Mouse (Mus musculus): ENCODE data around the gene Ppard.
A peak's percentile ranks its signal among the peaks of the same experiment; 100 is the strongest.

Ppard gene

GRCm38 (mm10) chr17:28335267-28335666 lies 102.8 kb downstream of the Ppard start:
- no peak for DNase-seq (ENCODE audit: low read depth, low spot score)

GRCm38 (mm10) chr17:28337547-28337946 lies 105.0 kb downstream of the Ppard start:
- no peak for DNase-seq (ENCODE audit: low read depth, low spot score)

GRCm38 (mm10) chr17:28340578-28340977 lies 108.1 kb downstream of the Ppard start:
- DNase-seq (ENCODE audit: low read depth, low spot score), result no peak

- peak; percentile 51 for DNase-seq (ENCODE audit: low read depth, low spot score)
These were observed 108.6 kb downstream of the Ppard start for GRCm38 (mm10) chr17:28341091-28341490.

DNA sequence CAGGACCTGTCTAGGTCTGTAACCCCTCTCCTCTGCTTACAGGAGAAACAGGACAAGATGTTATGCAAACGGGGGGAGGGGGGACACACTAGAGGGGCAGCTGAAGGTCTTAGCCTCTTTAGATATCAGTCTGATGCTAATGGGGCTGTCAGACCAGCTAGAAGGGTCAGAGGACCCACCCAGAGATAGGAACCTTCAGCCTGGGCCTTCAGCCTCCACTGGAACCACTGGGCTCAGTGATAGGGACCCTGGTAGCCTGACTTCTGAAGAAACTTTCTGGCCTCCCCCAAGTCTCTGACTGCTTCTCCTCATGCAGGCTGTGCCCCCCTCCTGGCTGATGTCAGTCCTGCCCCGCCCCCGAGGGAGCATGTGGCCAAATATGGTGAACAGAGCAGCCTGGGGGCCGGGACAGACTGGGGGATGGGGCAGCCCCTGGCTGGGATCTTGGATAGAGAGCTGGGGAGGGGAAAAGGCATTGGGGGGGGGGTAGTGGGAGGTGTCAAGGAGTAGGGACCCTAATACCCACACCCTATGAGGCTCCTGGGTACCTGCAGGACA lies 111.6 kb downstream of the Ppard start:
- no peak for DNase-seq (ENCODE audit: low read depth, low spot score)

- no peak for DNase-seq (ENCODE audit: low read depth, low spot score)
These were observed 112.2 kb downstream of the Ppard start for GRCm38 (mm10) chr17:28344670-28345069.

GRCm38 (mm10) chr17:28345271-28345721 lies 112.8 kb downstream of the Ppard start:
- no peak for DNase-seq (ENCODE audit: low read depth, low spot score)

- DNase-seq (ENCODE audit: low read depth, low spot score), result no peak
These were observed 113.4 kb downstream of the Ppard start for GRCm38 (mm10) chr17:28345882-28346281.

DNA sequence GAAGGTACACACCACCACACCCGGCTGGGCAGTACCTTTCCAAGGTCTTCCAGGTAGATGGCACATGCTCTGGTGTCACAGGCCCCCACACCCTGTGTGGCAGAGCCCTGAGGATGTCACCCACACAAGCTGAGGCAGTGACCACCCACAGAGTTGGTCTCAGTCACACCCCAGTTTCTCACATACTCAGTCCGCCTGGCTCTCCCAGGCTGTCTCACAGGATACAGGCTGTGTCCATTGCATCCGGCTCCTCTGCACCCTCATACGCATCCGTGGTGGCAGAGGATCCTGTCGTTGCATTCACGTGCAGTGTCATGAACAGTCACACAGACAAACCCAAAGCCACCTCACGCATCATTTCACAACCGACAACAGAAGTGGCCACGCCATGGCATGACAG lies 114.8 kb downstream of the Ppard start:
- no peak for DNase-seq (ENCODE audit: low read depth, low spot score)

DNA sequence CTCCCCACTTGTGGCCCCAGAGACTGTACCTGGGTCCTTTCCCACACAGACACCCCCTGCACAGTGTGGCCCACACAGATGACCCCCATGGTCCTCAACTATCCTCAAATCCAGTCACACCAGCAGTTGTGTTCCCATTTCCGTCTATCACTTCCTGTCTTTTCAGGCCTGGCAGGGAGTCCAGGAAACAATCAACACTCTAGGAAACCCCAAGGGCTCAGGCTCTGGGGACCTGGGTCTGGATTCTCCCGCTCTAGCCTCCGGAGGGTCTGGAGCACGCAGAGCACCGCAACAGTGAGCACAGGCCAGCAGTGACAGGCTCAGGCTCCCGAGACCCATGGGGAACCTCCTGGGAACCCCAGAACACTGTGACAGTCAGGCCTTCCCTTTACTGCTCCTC lies 115.7 kb downstream of the Ppard start:
- DNase-seq (ENCODE audit: low read depth, low spot score), result no peak

DNA sequence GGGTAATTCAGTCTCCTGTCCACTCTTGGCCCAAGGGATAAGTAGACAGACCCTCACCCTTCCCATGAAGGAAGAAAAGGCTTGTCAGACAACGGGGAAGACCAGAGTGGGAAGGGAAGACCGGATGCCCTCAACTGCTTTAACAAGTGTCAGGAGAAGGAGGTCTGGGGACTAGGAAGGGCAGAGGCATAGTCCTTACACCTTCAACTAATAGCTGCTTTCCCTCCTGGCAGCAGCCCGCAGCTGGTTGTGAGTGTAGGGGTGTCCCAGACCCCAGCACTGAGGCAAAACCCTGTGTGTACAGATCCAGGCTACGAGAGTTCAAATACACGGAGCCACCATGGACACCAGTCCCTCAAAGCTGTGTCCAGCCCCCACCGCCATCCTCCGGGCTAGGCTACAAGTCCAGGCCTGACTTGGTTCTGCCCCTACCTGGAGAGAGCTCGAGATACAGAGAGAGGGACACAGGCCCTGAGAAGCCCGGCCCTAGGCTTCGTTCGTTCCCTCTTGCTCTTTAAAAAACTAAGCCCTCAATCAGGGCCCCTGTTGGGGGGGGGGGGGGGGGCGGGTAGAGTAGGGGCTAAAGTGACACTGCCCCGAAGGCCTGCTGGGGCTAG lies 116.9 kb downstream of the Ppard start:
- no peak for DNase-seq (ENCODE audit: low read depth, low spot score)

- DNase-seq (ENCODE audit: low read depth, low spot score), result no peak
These were observed 117.5 kb downstream of the Ppard start for GRCm38 (mm10) chr17:28349901-28350465.

GRCm38 (mm10) chr17:28350466-28351352 lies 118.2 kb downstream of the Ppard start, which contains the start of gene Tead3:
TSS of gene Tead3 (minus strand) at chr17:28350817.
- peak; percentile 60 for DNase-seq (ENCODE audit: low read depth, low spot score)

Measured in embryo, embryonic 11.5 days (tissue).